Mouse (Mus musculus) layer of hippocampus, adult 18-20 months (tissue): ENCODE results near the gene Slc8a1. TPM values are rescaled to one million over a fixed set of nuclear protein-coding genes. Genes with fewer than 3 reads are reported as not detected.

Experiments used
- DNase-seq, 2 experiments: peaks; one replicate each; pipeline ENCODE4 v3.0.0; 2022; ENCODE audit warnings: low spot score in 2 of 2
- long read RNA-seq: library from polyadenylated mRNA; stranded (forward); transcript quantifications from one replicate; pipeline ENCODE4 v2.0.0, GENCODE M21; 2021
- total RNA-seq, 2 experiments: library from RNA; stranded (reverse); gene quantifications; 2 replicates each; pipeline ENCODE4 v1.2.3; 2021

Slc8a1 gene
- total RNA-seq, result 100 to 1,000 TPM; 295 to 301 TPM
- long read RNA-seq, partial matches to known transcripts, result 0 of 23 reads
- long read RNA-seq, other reads (novel, unspliced or antisense), result 23 of 23 reads

- DNase-seq, result peak; percentile 77 to 89
Measured at GRCm38 (mm10) chr17:81738311-81738755, at the start of gene Slc8a1. Gene Slc8a1, minus strand, starts transcription at chr17:81738377.

GRCm38 (mm10) chr17:81787350-81787749, 49.2 kb upstream of the Slc8a1 start:
- peak in 1 of 2 experiments; percentile 54 for DNase-seq

- no peak for DNase-seq
Measured at GRCm38 (mm10) chr17:81782326-81782725, 44.1 kb upstream of the Slc8a1 start.

GRCm38 (mm10) chr17:81781491-81781890, 43.3 kb upstream of the Slc8a1 start:
- no peak for DNase-seq

GRCm38 (mm10) chr17:81779883-81780282, 41.7 kb upstream of the Slc8a1 start:
- DNase-seq, result no peak

- DNase-seq, result no peak
Measured at GRCm38 (mm10) chr17:81750664-81751063, 12.5 kb upstream of the Slc8a1 start.

GRCm38 (mm10) chr17:81743034-81743433, 4.9 kb upstream of the Slc8a1 start:
- DNase-seq, result no peak

GRCm38 (mm10) chr17:81740576-81740975, 2.4 kb upstream of the Slc8a1 start:
- DNase-seq, result no peak

GRCm38 (mm10) chr17:81737779-81738178, 398 bp downstream of the Slc8a1 start:
- no peak for DNase-seq

- no peak for DNase-seq
Measured at GRCm38 (mm10) chr17:81737309-81737708, 868 bp downstream of the Slc8a1 start.

- no peak for DNase-seq
Measured at GRCm38 (mm10) chr17:81735583-81735982, 2.6 kb downstream of the Slc8a1 start.

GRCm38 (mm10) chr17:81729891-81730290, 8.3 kb downstream of the Slc8a1 start:
- DNase-seq, result no peak

- no peak for DNase-seq
Measured at GRCm38 (mm10) chr17:81712273-81712751, 25.9 kb downstream of the Slc8a1 start.

GRCm38 (mm10) chr17:81704761-81705160, 33.4 kb downstream of the Slc8a1 start:
- DNase-seq, result no peak

GRCm38 (mm10) chr17:81703258-81703657, 34.9 kb downstream of the Slc8a1 start:
- no peak for DNase-seq

- no peak for DNase-seq
Measured at GRCm38 (mm10) chr17:81701701-81702100, 36.5 kb downstream of the Slc8a1 start.

- DNase-seq, result no peak
Measured at GRCm38 (mm10) chr17:81698789-81699188, 39.4 kb downstream of the Slc8a1 start.

- DNase-seq, result no peak
Measured at GRCm38 (mm10) chr17:81697695-81698094, 40.5 kb downstream of the Slc8a1 start.

GRCm38 (mm10) chr17:81694977-81695376, 43.2 kb downstream of the Slc8a1 start:
- DNase-seq, result no peak

- DNase-seq, result no peak
Measured at GRCm38 (mm10) chr17:81679616-81680015, 58.6 kb downstream of the Slc8a1 start.

GRCm38 (mm10) chr17:81677450-81677849, 60.7 kb downstream of the Slc8a1 start:
- no peak for DNase-seq

- no peak for DNase-seq
Measured at GRCm38 (mm10) chr17:81676203-81676602, 62.0 kb downstream of the Slc8a1 start.

GRCm38 (mm10) chr17:81671245-81671644, 66.9 kb downstream of the Slc8a1 start:
- DNase-seq, result no peak
